Mouse (Mus musculus): Measurements from ENCODE around the gene Fam196b.

Fam196b gene

DNA sequence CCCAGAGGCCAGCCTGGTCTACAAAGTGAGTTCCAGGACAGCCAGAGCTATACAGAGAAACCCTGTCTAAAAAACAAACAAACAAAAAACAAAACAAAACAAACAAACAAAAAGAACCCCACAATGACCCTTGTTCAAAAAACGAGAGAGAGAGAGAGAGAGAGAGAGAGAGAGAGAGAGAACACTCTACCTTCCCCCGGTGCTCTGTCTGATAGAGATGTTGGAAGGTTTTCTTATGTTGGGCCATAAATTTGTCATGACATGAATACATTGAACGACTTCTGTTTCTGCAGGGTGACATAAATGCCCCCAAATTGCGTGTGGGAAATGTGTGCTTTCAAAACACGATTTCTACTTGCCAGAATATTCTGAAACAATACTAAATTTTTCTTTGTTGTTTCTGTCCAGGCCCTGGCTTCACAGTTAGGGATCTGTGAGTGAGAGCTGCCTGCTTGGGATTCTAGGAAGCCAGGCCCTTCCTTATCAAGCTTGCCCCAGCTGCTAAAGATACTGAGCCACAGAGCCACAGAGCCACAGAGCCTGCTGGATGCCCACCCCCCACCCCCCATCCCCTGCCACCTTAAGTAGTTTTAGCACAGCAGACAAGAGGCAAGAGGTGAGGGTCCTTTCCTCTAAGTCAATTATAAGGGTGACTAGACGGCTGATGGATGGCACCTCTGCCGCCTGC lies 17.9 kb downstream of the Fam196b start:
- DNase-seq (ENCODE audit: low read depth), result no peak

DNA sequence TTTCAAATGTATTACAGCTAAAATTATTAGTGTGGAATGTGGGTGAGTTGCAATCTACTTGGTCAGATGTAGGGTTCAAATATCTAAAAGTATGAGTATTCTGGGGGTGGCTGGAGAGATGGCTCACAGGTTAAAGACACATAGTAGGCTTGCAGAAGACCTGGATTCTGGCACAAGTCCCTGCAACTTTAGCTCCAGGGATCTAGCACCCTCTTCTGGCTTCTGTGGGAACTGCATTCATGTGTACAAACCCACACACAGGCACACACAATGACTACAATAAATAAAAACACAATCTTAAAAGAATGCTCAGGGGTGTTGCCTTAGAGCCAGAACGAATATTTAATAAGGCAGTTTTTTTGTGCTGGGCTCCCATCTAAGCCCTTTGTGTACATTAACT lies 23.3 kb downstream of the Fam196b start:
- DNase-seq (ENCODE audit: low read depth), result peak; percentile 52

DNA sequence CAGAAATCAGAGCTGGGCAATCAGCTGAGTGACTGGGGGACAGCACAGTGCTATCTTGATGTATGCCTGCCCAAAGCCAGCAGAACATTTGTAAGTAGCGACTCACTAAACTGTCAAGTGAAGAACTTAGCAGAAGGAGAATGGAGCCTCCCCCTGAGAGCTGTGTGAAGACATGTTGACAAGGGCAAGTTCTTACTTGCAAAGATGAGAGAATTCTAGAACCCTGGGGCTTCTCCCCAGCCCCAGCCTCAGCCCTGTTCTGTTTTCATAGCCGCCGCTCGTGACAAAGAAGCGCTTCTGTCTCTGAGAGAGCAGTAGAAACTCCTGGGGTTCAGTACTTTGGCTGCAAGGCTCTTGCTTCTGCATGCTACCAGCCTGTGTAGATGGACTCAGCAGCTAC lies 25.1 kb downstream of the Fam196b start:
- DNase-seq (ENCODE audit: low read depth), result no peak

DNA sequence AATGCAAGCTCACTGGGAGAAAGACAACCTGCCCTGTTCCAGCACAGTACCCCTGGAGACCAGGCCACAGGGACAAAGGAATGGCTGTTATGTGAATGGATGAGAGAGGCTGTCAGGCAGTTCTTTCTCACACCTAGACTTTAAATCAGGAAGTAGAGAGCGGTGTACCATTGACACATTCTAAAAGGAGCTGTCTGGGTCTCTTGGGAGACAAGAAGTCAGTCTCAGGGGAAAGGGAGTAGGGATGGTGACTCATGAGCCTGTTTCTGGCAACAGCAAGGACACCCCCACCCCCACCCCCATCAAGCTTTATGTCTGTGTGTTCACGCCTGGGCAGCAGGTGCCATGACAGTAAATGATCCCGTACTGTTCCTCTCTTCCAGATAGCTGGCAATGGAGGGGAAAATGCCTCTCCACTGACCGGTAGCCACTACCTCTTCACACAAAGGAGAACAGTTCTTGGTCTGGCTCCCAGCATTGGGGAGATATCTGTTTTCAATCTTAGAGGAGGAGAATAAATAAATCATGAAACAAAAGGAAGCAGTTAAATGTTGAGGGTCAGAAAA lies 29.2 kb downstream of the Fam196b start:
- no peak for DNase-seq (ENCODE audit: low read depth)

DNA sequence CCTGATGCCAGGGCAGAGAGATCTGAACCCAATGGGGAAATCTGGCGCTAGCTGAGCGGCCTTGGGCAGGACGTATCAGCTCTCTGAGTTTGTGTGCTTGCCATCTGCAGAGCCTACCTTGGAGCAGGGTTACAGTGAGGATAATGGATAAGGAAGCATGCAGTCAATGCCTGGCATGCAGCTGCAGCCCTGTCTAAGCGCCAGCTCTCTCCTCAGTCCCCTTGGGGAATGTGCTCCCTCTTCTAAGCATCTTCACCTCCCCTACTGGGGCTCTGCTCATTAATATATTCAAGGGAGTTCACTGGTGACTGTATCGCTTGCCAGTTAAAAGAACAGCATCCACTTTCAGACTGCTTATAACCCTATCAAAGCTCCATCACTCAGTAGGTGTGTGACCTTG lies 29.7 kb downstream of the Fam196b start:
- no peak for DNase-seq (ENCODE audit: low read depth)

DNA sequence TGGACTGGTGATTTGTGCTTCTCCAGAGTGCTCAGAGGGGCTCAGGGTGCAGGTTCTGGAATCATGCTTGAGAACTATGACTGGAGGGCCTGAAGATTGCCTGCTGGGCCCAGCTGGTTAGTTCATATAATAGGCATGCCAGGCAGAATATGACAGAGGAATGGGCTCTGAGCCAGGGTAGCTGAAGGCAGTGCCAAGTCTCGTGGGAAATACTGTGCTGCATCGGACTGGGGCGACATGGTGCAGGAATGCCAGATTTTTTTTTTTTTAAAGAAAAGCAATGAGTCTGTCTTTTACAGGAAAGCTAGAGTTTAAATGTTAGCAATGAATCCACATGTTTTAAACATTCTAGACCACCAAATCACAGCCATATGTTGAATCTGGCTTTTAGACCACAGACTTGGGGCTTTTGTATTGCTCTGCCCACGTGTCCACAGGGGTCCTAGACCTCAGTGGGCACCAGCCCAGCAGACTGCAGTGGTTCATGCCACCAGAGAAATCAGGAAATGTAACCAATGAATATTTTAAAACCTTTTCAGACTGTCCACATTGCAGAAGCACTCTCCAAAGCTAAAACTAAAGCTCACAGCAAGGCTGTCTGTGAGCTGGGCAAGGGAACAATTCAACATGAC lies 33.8 kb downstream of the Fam196b start:
- DNase-seq (ENCODE audit: low read depth), result no peak

DNA sequence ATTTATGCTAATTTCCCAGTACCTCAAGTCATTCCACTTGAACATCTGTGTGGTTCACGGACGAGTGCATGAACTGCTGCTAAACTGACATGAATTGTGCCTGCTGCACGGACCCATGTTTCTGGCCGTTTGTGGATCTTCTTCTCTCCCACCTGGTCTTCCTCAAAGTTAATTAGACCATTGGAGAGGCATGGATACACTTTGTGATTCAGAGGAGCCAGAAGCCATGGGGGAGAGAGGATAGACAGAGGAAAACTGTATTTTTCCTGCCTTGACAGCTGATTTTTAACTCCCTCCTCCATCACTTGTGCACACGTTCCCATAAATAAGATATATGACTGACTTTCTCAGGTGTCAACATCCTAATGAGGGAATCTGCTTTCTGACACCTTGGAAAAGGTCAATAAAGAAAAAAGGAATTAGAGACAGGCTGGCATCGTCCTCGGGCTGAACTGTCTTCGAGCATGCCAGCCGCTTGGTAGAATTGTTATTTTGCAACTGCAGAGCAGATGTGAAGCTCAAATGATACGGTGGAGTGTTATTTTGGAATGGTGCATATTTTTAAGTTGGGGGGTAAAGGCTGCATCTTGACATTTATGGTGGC lies 34.9 kb downstream of the Fam196b start:
- DNase-seq (ENCODE audit: low read depth), result no peak

DNA sequence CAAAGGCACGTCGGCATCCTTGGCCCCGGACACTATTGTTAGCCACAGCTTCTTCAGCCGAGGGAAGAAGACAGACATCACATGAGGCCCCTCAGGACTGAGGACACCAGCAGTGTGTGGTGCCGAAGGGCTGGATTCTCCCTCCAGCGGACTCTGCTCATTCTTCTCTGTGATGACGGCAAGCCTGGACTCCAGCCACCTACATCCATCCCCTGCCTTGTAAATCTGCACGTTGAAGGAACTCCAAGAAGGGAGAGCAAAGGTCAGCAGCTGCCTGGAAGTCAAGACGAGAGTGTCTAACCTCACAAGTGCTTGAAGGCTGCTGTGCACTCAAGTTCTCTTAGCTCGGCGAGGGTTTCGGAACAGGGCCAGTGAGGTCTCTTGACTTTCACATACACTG lies 40.8 kb downstream of the Fam196b start:
- no peak for DNase-seq (ENCODE audit: low read depth)

DNA sequence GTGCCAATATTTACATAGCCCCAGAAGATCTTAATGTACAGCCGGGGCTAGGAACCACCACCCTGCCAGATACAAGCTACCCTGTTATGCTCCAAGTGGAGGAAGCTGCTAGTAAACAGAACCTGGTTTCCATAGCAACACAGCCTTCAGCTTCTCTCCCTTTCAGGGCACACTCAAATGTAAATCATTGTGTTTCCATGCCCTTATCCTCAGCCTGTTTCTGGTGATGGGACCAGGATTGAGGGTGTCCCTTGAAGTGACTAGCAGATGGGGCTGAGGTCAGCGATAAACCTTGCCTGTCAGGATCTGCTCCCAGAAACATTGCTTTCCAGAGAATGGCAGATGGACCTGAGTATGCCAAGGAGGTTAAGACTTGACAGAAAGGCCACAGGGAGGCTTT lies 41.5 kb downstream of the Fam196b start:
- DNase-seq (ENCODE audit: low read depth), result peak; percentile 26

DNA sequence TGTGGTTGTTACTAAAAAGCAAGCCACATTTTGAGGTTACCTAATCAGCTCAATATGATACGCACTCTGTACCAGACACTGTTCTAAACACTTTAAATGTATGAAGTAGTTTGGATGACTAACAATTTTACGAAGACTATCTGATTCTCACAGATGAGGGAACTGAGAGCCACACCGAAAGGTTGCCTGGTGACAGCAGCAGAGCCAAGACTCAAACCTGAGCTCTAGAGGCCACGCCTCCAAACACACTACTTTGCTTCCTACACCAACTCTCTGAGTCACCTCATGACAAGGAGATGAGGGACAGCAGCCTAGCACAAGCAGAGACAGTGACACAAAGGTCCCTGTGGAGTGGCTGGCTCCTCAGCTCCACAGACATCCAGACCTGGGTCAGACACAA lies 57.6 kb downstream of the Fam196b start:
- DNase-seq (ENCODE audit: low read depth), result no peak

DNA sequence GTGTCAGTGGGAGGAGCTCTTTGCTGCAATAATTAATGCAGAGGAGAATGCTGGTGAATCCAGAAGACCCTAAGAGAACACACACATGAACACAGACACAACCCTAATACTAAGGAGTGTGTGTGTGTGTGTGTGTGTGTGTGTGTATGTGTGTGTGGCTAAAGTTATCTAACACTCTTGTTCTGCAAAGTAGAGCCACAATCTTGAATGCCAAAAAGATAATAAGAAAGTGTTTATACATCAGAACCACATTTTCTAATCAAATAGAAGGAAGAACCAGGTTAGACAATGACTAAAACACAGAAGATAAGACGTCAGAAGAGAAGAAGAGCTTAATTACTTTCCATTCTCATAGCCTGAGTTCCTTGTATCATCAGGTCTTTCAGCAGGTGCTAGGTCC lies 60.9 kb downstream of the Fam196b start:
- no peak for DNase-seq (ENCODE audit: low read depth)

DNA sequence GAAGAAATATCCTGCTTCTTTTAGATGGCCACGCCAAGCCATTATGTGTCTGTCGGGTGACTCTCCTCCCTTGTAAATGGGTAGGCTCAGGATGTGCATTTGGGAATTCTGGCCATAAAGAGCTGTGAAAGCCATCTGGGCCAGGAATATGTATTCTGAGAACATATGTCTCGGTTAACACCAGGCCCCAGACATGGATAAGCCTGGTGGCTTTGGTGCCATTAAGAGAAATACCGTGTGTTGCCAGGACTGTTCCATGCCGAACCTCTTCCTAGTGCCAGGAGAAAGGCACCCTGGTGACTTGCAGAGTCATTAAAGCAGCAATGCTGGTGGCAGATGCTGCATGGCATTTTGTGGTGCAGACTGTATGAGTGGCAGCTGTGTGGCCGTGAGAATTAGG lies 63.0 kb downstream of the Fam196b start:
- no peak for DNase-seq (ENCODE audit: low read depth)

DNA sequence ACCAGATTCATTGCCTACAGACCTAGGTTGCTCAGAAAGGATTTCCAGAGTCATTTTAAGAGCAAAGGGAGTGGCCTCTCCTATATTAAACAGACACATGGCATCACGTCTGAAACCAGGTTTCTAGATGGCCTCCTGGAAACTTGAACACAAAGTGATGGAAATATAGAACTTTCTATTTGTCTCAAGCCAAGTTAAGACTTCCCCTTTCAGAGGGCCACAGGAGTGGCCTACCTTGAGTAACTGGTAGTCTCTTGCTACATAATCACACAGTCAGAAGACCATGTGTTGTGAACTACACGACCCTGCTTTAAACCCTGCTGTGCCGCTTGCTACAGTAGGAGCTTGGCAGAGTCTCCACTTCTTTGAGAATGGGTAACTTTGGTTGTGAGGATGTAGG lies 68.9 kb downstream of the Fam196b start:
- no peak for DNase-seq (ENCODE audit: low read depth)

DNA sequence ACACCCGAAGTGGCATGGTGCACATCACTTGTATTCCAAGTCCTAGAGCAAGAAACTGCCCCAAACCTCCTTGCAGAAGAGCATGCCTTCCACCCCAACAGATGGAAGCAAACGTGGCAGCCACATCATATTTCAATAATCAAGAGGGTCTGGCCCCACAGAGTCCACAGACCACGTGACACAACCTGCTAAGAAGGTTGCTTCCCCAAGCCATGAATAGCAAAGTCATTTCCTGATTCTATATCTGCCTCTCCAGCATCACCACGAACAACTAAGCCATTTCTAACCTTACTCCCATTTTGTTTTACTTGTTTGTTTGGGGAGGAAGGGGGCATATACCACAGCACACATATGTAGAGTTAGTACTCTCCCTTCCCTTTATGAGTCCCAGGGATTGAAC lies 69.6 kb downstream of the Fam196b start:
- no peak for DNase-seq (ENCODE audit: low read depth)

DNA sequence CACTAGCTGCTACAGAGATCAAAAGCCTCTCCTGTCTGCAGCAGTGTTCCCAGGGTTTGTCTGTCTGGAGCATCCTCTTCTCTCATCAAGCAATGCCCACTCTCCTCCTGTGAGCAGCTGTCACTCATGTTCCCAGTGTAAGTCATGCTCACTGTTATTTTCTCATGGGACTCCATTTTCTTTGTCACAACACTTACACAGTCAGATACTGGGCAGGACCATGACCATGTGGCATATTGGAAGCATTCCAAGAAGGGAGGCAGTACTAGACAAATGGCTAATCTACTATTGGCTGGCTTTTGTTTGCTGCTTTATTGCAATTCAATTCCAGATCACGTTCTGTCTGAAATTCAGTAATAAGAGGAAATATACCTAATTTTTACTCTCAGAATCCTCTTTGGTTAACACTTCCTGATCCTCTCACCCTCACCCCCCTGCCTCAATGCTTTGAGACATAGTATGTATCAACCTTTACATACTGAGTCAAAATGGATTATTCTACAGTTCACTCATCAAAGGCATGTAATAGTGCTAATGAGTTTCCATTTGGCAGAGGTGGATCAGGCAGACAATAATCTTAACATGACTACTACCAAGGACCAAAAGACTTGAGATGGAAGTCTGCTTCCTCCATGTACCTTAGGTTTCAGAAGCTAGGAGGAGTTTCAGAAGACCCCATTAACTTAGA lies 70.5 kb downstream of the Fam196b start:
- no peak for DNase-seq (ENCODE audit: low read depth)

DNA sequence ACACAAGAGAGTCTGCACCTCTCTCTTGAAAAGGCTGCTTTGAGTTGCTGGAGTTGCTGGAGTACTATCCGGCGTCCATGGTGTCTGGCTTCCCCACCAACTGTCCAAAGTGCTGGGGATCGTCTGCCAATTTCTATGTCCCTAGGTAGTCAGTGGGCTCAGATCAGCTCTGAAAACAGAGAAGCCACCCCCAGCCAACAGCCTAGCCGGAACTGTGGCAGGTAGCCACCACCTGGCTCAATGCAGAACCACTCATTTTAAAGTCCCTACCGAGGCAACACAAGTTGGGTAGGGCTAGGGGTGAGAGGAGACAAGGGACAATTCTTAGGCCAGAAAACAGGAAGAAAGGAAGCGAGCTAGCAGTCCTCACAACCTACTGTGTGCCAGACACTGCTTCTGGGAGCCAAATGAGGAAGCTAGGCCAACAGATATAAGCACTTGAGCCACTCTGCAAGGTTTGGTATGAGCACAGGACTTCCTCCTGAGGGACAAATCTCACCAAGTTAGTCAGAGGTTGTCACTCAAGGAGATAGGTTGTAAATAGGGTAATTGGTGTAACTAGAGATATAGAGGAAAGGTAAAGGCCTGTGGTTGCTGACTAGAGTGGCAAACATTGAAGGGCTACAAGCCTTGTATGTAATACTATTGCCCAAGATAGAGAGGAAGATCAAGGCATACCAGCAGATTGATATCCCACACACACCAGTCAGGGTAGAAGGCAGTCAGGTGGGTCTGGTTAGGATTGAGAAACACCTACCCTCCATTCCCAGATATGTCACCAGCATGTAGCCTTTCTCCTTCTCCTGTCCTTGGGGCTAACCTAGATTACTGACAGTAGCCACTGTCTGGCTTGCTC lies 74.9 kb downstream of the Fam196b start:
- DNase-seq (ENCODE audit: low read depth), result no peak

DNA sequence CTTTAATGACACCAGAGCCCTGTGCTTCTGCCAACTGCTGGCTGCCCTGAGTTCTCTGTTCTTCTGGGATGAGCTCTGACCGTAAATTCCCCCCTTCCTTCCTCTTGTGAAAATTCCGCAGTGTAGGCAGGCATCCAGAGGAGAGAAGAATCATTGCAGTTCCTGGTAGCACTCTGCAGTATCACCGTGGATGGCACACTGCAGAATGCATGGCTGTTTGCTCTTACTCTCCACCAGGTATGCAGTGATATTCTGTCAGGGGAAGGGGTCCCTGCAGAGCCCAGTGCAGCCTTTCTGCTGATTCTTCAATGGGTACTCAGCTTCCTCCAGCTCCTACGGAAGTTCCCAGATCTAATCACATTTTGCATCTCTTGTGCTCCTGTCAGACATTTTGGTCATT lies 77.5 kb downstream of the Fam196b start:
- DNase-seq (ENCODE audit: low read depth), result no peak

DNA sequence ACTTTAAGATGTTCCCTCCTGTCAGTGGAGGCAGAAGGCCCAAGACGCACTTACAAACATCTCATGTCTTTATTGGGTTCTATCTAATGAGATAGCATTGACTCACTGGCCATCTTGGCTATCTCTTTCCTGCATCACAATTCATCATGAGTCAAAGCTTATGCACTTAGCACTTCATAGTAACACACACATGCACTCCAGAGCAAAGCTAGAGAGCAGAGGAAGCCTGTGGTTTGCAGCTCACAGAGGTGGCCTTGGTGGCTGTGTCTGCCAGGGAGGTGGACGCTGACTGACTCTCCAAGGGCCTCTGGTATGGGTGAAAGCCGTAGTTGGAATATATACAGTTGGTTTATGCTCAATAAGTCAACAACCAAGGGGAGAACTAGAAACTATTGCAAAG lies 81.2 kb downstream of the Fam196b start:
- no peak for DNase-seq (ENCODE audit: low read depth)

DNA sequence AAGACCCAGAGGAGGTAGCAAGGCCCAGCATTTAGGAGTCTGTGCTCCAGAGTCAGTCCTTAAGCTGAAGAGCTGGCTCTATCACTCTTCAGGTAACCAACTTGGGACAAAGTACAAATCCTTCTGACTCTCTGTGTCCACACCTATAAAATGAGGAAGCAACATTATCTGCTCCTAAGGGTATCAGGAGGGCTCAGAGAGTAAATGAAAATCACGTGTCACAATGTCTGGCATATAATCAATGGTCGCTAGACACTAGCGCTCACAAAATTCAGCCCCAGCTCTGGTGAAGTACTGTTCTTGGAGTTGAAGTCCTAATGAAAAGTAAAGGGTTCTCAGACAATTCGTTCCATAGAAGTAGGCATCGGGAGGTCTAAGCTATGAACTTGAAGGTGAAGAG lies 83.0 kb downstream of the Fam196b start:
- DNase-seq (ENCODE audit: low read depth), result no peak

DNA sequence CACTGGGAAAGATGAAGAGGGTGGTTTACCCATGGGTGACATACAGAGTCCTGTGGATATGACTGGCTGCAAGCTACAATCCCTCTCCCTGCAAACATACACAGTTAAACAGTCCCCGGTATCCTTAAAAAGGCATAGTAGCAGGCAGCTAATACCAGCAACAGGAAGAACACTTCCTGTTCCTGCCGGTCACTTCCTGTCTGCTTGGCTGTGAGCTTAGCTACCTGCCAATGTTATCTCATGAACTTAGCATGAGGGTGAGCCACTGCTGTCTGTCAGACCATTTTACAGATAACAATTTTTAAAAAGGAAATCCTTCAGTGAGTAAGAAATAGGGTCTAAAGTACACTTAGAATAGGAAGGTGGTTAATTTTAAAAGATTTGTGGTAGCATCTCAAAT lies 83.9 kb downstream of the Fam196b start:
- peak; percentile 50 for DNase-seq (ENCODE audit: low read depth)

DNA sequence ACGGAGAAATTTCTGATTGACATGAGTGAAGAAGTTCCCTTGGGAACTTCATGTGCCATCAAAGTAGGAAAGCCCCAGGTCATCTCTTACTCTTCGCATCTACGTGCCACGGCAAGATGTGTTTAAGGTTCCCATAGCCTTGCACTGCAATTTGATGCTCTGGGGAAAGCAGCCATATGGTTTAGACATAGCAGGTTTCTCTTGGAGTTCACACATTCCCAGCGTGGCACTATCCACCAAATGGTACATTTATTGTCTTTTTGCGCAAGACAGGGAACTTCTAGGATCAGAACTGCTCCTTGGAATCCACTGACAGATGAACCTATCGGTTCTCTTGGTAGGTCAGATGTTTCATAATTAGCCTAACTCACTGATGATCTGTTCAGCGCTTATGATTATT lies 86.7 kb downstream of the Fam196b start:
- no peak for DNase-seq (ENCODE audit: low read depth)

DNA sequence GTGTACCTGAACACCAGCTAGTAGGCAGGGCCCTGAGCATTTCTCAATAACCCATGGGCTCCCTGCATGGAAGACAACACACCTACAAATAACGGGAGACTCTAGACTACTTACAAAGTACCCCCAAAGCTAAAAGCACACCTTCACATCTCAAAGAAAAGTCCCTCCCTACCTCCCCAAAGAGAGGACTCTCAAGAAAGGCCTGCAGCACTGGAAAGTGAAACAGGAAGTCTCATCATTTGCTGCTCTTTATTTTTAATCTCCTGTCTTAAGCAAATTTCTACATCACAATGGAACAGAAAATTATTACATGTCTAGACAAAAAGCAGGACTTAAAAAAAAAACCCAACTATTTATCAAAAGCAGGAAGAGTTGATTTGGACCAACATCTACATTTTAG lies 90.7 kb downstream of the Fam196b start:
- peak; percentile 34 for DNase-seq (ENCODE audit: low read depth)

Measured in induced T-regulatory cell, adult 2 months (primary cell).